Mouse (Mus musculus): ENCODE data around the gene Ddx3x.
"Not testable (repeated sequence)": the region's sequence is repeated elsewhere in the genome, so short reads cannot be mapped to it uniquely, and the experiment has no call there.

Gene Ddx3x

DNA sequence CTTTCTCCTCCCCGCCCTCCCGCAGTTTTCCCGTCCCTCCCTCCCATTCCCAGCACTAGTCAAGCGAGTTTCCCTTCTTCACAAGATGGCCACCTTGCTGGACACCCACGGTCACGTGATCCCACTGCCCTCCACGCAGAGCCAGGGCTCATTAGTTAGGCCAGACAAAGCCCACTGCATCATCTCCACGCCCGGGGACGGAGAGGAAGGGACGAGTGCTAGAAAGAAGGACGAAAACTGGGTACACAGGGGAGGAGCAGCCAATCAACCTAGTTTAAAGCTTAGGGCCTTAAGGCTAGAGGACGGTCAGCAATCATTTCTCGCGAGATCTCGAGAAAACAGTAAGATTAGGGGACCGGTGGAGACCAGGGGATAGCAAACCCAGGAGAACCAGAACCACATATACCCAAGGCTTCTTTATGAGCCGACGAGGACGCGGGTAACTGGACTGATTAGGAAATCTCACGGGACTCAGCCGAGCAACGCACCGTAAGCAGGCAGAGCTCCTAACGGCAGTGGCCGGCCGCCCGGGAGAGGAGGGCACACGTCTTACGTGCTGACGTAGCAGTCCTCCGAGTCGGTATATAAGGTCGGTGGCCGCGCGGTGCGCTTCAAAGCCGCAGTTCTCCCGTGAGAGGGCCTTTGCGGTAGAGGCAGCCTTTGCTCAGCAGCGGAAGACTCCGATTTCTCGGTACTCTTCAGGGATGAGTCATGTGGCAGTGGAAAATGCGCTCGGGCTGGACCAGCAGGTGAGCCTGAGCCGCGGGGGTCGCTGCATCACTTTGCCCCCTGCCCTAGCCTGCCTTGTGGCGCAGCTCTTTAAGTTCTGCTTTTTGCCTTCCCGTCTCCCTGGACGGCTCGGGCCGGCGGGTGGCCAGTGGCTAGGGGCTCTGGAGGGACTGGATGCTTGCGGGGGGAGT is at the start of gene Ddx3x:
Gene Ddx3x, plus strand, starts transcription at position 562 of the 920 bp plus-strand sequence.
- DNase-seq (ENCODE audit: low read depth), result peak; percentile 74

DNA sequence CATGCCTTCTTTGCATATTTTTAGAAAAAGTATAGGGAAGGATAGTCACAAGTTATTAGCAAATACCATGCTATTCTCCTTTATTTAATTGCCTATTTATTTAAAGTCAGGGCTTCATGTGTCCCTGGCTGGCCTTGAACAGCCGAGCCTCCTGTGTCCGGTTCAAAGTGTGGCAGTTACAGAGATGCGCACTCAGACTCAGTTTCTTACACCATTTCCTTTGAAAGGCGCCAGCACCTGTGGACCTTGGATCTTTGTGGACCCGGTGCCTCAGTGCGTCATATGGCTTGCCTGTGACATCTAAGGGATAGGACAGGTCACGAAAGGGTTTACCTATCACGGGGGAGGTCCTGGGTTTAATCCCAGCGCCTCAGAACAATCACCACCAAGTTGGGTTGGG is 49.5 kb upstream of the Ddx3x start:
- no peak for DNase-seq (ENCODE audit: low read depth)

DNA sequence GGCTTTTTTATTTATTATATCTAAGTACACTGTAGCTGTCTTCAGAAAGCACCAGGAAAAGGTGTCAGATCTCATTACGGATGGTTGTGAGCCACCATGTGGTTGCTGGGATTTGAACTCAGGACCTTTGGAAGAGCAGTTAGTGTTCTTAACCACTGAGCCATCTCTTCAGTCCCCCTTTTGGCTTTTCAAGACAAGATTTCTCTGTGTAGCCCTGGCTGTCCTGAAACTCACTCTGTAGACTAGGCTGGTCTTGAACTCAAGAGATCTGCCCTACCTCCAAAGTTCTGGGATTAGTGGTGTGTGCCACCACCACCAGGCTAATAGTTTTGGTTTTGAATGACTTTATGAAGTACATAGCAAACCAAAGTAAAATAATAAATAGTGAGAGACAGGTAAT is 47.9 kb upstream of the Ddx3x start:
- DNase-seq (ENCODE audit: low read depth), result not testable (repeated sequence)

DNA sequence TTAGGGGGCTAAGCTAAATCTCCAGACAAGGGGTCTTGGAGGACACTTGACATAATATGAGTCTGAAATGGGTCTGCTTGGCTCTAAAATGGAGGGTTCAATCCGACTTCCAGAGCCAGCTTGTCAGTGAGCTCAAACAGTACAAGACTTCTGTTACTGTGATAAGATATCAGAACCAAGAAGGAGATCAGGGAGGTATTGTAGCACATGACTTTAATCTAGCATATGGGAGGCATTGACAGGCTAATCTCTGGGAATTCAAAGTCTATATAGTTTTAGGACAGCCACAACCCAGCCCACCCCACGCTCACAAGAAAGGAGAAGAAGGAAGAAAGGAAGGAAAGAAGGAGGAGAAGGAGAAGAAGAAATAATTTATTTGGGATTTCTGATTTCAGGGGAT is 47.1 kb upstream of the Ddx3x start:
- no peak for DNase-seq (ENCODE audit: low read depth)

DNA sequence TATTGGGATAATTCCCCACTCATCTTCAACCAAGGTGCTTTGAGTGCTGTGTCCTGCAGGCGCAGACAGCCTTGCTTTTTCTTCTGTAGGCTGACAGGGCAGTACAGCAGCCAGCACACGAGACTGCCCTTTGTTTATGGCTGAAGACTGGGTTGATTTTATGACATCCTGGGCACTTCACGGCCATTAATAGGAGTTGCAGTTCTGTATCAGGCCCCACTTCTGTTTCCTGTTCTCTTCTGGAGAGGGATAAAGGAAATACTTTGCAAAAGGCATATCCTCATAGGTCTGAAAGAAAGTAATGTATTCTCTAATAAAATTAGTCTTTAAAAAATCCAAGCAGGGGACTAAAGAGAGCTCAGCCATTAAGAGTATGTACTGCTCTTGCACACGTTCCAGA is 46.1 kb upstream of the Ddx3x start:
- DNase-seq (ENCODE audit: low read depth), result no peak

DNA sequence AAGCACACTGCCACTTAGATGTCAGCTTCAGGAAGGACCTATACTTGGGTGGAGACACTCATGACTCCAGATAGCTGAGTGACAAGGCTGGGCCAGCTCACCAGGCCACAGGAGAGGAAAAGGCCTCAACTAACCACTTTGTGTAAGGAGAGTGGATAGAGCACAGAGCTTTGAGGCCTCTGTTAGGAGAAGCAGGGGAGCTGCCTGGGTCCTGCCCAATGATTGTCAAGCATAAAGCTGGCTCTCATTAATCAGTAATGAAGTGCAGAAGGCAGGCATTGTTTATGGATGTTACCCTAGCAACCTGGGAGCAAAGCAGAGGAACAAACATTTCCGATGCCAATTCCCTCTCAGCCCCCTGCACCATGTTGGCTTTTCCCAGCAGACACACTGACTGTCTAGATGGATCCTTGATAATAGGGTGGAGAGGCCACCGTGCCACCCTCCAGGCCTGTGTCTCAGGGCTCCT is 44.6 kb upstream of the Ddx3x start:
- no peak for DNase-seq (ENCODE audit: low read depth)

DNA sequence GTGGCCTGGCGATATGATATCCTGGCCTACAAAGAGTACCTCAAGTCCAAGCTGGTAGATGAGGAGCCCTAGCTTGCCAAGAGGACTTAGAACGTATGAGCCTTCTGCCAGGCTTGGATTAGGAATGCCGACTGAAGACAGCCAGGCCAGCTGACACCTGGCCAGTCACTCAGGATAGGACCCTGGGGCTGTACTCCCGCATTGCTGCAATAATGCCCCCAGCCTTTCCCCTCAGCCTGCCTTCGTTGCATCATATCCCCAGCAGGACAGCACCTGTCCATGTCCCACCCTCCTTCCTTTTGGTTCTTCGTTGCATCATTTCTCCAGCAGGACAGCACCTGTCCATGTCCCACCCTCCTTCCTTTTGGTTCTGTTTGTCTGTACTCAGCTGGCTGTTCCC is 41.3 kb upstream of the Ddx3x start:
- DNase-seq (ENCODE audit: low read depth), result no peak

DNA sequence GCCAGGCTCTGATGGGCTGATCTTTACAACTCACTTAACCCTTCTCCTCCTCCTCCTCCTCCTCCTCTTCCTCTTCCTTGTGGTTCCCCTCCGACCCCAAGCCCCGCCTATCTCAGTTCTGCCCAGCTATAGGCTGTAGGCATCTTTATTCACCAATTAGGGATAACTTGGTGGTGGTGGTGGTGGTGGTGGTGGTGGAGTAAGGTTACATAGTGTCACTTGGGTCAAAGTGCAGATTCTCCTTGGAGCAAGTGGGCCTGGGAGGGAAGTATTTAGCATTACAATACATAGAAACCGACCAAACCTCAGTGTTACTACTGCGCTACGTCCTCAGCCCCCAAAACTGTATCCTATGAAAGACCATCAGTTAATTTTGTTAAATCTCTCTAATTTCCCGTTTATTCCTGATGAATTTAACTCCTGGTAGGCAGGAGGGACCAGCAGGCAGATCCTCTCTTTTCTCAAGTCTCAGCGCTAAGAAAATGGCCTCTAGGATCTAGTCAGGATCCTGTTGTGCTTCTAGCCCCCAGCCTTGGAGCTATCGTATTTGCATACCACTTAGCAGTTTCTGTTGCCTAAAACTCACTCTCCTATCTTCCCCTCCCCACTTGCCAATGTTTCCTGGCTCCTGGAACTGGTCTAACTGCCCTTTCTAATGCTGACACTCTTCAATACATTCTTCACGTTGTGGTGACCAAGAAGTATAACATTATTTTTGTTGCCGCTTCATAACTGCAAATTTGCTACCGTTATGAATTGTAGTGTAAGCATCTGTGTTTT is 39.9 kb upstream of the Ddx3x start:
- DNase-seq (ENCODE audit: low read depth), result no peak

DNA sequence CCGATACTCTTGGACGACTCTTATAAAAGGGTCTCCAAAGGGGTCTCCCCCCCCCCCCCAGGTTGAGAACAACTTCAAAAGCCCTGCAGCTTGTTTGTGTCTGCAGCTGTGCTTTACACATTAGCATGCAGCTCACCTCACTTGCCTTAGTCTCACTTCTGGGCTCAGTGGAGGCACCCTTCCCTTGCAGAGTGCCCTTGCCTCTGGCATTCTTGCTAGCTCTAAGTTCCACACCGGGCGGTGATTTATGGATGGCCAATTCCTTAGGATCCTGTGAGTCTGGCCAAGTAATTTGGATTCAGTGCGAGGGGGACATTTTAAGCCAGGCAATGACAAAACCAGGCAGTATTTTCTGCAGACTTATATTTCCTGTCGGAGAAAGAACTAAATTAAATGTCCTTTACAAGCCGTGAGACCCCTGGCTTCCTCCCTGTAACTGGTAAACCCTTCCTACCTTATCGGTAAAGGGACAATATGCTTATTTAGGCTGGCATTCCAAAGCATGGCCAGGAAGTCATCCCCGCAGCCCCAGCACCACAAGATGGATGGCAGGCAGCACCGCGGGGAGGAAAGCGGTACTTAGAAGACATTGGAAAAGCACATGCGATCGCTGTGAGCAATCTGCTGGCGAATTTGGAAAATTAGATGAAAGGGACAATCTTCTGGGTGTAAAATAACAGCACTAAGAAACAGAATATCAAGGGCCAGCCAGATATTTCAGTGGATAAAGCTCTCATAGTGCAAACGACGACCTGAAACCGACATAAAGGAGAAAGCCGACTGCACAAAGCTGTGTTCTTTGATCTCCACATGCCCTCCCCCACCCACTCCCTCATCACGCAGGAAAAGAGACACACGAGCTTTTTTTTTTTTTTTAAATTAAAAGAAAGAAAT is 39.1 kb upstream of the Ddx3x start:
- DNase-seq (ENCODE audit: low read depth), result no peak

DNA sequence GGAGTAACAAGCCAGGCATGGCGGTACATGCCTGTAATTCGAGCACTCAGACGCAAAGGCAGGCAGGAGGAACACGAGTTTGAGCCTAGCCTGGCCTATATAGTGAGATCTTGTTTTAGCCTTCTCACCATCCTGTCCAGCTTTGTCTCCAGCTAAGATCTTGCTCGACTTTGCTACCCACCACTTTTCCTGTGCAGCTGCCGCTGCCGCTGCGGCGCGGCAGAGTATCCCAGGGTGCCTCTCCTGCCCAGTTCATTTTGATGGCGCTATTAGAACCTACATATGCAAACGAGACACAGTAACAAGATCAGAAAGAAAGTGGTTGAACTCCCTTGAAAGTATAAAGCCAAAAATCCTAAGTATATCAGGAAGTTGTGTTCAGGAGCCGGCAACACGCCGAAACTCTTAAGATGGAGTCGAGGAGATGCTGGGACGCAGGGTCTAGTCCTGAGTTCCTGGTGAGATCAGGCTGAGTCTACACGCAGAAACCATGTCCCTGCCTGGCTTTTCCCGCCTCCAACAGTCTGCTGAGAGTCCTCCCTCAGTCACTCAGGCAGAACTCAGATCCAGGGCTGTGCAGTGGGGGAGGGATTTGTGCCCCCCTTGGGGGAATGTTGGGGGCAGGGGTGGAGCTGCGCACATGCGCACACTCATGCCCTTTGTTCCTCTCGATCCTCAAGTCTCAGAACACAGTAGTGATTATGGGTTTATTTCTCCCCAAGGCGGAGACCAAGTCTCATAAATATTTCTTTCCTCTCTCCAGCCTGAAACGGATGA is 38.3 kb upstream of the Ddx3x start:
- peak; percentile 56 for DNase-seq (ENCODE audit: low read depth)

DNA sequence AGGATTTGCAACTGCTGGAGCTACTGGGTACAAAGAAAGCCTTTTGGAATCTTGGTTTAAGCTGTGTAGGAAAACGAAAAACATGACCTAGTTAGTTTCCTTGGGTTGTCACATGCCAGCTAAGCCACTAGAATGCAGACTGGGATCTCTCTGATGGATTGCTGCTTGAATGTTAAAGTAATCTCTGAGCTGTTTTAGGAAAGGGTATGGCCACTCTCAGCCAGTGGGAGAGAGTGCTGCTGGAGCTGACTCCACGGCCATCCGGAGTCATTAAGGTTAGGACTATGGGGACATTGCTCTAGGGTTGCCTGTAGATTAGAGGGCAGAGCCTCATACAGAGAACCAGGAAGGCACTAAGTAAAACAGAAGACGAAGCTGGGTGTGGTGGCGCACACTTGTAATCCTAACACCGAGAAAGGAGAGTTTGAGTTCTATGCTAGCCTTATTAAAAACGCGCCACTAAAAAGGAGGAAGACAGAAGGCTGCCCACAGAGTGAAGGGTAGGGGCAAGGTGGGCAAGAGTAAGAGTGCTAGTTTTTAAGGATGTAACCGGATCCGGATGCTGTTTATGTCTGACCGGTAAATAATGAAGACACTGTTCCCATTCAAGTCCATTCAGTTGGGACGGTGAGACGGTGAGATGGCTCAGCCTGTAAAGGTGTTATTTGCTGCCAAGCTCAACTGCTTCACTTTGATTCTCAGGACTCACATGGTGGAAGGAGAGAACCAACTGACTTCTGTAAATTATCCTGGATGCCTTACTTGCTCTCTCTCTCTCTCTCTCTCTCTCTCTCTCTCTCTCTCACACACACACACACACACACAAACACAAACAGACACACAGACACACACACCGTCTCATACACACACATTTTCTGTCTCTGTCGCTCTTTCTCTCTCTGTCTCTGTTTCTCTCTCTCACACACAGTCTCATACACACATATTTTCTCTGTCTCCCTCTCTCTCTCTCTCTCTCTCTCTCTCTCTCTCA is 37.3 kb upstream of the Ddx3x start:
- no peak for DNase-seq (ENCODE audit: low read depth)

DNA sequence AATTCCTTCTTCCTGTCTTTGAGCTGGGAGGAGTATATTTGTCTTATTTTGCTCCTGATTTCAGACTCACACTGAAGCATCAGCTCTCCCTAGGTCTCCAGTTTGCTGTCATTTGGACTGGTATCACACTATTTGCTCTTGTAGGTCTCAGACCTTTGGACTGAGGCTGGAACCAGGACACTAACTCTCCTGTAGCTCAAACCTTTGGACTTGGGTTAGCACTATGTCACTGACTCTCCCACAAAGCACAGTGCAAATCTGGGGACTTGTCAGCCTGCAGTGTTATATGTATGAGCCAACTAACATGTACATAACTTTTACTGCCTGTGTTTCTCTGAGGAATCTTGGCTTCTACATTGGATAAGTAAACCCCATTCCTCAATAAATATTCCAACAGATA is 36.2 kb upstream of the Ddx3x start:
- no peak for DNase-seq (ENCODE audit: low read depth)

DNA sequence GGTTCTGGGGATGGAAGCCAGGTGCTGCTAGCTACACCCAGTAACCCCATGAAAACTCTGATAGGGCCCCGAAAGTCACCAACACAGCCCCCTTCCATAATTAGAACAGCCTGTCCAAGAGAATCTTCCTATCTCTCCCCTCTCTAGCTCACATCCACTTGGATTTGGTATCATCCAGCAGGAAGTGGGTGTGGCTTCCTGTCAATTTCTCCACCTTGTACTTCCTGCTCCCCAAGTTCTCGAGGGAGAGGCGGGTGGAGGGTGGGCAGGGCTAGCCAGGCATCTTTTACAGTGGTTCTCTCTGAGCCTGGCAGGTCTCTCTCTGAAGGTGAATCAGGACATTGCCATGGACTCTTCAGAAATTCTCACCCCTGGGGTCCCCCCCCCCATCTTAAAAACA is 35.7 kb upstream of the Ddx3x start:
- DNase-seq (ENCODE audit: low read depth), result no peak

DNA sequence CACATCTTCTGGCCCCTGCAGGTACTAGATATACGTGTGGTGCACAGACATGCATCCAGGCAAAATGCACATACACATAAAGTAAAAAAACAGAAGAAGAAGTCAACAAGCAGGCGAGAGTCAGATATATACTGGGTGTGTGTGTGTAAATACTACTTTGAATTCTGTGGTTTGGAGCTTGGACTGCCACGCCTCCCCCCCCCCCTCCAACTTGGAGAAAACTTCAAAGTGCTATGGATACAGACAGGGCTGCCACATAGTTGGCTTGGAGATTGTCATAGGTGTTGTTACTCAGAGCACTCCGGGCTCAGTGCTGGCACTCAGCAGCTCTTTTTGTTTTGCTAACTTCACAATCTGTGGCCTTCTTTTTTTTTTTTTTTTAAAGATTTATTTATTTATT is 29.1 kb upstream of the Ddx3x start:
- no peak for DNase-seq (ENCODE audit: low read depth)

DNA sequence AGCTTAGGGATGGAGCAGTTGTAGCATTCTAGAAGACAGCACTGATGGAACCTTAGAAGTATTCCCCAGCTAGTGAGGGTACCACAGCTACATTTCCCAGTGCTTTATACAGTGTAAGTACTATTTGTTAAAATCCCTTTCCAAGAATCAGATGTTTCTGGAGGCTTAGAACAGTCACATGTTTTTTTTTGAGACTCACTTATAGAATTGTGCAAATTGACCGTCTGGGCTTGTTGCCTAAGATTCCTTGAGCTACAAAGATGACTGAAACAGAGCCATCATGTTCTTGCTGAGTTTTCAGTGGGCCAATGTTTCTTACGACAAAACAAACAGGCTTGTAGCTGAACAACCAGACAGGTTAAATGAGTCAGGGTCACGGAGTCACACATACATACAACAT is 26.5 kb upstream of the Ddx3x start:
- no peak for DNase-seq (ENCODE audit: low read depth)

DNA sequence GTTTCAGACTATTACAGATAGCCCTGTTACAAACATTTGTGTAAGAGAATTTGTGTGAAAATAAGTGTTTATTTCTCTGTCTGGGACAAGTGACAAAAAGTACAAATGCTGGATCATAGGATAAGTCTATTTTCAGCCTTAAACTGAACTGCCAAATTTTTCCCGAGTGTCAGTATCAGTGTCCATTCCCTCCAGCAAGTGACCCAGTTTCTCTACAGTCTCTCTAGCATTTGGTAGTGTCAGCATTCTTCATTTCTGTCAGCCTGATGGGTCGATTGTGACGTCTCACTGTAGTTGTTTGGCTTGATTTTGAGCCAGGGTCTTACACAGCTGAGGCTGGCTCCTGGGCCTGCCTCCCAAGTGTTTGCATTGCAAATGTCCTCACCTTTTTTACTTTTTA is 17.4 kb upstream of the Ddx3x start:
- no peak for DNase-seq (ENCODE audit: low read depth)

DNA sequence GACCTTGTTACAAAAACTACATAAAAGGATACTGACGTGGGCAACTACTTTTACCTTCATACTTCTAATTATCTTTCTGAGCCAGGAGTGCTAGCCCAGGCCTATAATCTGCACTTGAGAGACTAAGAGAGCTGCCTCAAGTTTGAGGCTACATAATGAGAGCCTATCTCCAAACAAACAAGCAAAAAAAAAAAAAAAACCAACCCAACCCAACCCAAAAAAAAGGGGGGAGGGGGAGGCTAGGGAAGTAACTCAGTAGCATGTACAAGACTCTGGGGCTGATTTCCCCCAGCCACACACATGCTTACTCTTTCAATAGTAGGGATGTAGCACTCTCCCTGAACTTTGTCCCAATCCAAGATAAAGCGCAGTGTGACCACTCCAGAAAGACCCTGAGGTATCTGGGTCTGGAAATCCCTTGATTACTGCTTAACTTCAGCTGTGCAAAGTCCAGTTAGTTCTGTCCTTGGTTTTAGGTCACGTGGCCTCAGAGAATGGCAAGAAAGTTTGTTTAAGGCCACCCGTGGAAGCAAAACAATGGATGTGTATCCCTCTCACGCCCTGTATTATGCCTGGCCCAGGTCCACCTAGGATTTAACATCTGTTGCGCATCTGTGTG is 5.1 kb upstream of the Ddx3x start:
- no peak for DNase-seq (ENCODE audit: low read depth)

DNA sequence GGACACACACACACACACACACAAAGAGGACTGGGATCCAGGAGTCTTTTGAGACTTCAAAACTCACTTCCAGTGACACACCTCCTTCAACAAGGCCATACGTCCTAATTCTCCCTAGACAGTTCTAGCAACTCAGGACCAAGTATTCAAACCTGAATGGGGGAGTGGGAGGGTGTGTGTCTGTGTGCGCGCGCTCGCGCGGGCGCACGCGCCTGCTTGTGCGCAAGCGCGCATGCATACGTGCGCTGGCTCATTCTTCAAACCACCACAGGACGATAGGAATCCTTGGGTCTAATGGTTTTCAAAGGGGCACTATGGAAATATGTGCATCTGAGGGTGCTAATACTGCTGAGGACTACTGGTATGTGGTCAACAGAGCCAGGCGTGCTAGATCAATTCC is 1.8 kb upstream of the Ddx3x start:
- DNase-seq (ENCODE audit: low read depth), result no peak

DNA sequence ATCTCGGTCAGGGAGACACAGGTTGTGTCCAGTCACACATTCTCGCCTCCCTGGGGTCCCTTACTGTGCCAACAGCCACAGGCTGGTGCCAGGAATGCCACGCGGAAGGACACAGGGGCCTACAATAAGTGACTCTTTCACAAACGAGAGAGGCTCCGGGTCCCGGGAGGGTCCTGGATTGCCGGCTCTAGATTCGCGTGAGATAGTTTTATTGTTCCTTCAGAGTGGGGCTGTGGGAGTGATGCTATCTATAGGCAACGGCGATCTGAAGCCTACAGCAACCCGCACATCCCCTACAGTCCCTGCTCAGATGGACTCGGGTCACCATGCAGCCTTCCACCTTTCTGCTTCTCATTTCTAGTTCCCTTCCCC is 747 bp upstream of the Ddx3x start:
- no peak for DNase-seq (ENCODE audit: low read depth)

All from c-Kit-positive CD71-negative TER-119-negative erythroid progenitor cells, embryonic 14.5 days (primary cell).